Mouse (Mus musculus): ENCODE measurements at regions not wholly inside any gene's neighbourhood (a gene's known extent, or its start where the extent isn't known, plus 50 kb on each side); places are given as distances from the start of the nearest gene placed in this dataset.

DNA sequence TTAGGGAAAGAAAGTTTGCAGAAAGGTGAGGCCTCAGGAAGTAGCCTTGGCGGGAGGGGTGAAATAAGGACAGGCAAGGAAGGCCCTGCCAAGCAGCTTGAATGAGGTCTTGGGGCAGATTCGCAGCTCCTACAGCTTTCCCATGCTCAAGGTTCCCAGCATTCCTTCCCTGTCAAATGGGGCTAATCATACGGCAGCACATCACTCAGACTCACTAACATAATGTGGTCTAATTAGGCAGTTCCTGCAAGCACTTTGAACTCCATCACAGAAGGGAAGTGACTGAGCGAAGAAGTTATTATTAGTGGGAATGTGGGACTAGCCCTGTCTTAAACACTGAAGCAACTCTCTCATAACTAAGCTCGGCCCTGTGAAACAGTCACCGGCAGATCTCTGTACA lies 87.1 kb upstream of the Gm10260 start:
- no peak for DNase-seq (ENCODE audit: low spot score in 2 of 2)

DNA sequence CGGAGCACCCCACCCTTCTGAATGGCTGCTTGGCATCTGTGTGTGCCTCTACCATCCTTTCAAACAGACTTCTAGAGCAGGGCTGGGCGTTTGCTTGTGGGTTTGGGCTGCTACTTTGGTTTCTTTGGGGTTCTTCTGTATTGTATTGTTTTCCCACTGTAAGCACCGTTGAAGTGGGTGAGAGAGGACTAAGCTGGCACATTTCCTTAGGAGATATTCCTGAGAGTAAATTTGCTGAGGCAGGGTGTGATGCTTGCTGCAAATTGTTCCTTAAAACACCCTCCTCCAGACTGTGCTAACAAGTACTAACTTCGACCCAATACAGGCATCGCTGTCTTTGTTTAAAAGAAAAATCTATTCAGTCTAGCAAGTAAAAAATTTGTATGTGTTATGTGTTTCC lies 84.7 kb upstream of the Gm10260 start:
- no peak for DNase-seq (ENCODE audit: low spot score in 2 of 2)

DNA sequence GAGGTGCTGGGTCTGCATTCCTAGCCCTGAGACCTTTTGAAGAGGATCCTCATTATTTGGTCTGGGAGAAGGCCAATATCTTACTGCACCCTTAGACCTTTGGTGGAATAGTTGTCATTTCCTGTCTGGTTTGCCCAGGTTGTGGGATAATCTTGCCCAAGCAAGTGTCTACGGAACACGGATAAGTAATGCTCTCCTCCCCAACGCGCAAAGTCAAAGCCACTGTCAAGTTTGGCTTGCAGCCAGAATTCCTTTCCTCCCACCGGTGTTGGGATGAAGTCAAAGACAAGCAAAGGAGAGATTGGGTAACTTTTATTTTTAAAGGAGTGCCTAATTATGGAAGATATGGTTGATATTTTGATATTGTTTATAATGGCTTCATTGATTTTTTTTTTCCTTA lies 82.4 kb upstream of the Gm10260 start:
- DNase-seq (ENCODE audit: low spot score in 2 of 2) = no peak

DNA sequence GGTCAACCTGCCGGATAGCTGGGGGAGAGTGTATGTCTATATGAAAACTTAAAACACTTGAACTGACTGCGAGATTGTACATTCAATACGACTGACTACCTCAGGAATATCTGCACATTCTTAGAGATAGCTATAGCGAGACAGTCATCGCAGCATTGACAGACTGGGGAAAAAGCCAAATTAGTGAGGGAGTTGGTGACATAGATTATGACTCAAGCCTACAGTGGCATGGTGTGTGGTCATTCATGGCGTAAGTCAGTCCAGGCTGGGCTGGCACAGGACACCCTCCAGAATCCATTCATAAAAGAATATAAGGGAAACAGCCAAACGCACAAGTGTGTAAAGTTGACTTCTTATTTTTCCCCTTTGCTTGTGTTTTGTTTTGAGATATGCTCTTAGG lies 81.1 kb upstream of the Gm10260 start:
- DNase-seq (ENCODE audit: low spot score in 2 of 2) = no peak

DNA sequence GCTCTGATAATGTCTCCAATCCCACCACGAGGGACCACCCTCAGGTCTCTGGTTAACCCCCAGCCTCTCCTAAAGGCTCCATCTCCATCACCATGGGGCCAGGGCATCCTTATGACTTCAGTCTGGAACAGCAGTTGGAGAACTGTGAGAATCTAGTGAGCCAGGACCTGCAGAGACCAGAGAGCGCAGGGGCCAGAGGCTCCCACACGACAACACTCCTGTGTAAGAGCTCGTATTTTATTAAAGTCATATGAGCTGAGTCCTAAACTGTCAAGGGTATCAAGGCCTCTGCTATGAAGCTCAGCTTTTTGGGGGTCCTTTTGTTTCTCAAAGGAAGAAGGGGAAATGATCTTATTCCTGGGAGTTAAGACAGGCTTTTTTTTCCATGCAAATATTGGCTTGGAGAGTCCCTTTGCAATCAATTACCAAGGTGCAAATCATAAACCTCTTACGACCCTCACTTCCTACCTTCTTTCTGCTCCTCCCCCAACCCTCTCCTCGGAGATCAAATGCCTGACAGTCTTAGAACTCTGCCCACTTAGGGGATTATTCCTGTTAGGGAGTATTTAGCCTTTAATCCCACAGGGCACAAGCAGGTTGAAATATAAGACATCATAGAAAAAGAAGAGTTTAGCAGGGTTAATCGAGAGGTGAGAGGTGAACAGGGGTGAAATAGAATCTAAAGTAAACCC lies 79.3 kb upstream of the Gm10260 start:
- DNase-seq (ENCODE audit: low spot score in 2 of 2) = no peak

DNA sequence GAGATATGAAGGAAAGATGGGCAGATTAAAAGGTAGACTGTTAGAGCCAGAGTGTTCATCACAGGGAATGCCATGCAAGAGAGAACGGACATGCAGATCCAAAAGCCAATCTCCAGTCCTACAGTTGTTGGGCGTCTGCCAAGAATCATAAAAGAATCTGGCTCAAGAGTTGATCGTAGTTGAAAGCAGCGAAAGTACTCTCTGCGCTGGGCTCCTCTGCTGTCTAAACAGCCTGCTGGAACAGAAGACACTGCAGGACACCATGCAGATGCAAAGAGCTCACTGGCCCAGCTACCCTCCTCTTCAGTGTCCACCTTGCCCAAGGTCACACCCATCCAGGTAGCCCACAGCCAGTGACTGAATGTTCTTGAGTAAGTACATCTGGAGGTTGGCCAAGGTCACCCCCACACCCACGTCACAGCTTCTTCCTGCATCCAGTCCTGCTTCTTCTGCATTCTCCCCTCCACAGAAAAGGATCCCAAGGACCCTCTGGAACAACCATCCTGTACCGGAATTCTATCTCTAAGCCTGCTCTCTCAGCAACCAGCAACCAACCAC lies 77.1 kb upstream of the Gm10260 start:
- no peak for DNase-seq (ENCODE audit: low spot score in 2 of 2)

DNA sequence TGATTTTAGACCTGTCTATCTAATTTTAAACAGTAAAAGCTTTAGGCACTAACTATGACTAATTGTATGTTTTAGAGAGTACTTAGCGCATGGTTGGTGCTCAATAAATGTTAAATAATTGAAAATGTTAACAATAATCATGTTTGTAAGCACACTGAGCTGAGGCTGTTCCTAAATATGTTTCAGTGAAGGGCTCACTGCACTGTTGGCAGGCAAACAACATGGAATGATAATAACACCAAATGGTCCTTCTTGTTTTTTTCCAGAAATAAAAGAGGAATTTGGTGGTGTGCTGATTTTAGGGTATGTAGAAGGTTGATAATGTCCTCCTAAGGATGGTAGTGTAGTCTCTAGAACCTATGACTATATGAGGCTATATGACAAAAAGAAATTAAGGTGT lies 72.0 kb upstream of the Gm10260 start:
- no peak for DNase-seq (ENCODE audit: low spot score in 2 of 2)

DNA sequence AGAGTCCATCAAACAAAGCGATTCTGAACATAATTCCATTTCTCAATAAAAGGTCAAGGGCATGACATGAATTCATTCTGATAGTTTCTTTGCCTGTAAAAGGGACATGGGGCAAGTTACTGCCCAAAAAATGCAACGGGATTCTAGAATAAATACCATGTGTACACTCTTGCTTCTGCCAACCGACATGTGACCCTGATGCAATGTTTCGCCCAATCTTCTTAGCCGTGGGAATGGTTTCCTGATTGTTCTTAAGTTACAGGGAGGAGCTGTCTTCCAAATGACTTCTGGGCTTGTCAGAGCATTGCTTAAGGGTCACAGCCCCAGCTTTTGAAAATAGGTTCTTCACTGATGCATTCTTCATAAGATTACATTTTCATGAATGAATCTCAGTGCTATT lies 71.4 kb upstream of the Gm10260 start:
- DNase-seq (ENCODE audit: low spot score in 2 of 2) = no peak

DNA sequence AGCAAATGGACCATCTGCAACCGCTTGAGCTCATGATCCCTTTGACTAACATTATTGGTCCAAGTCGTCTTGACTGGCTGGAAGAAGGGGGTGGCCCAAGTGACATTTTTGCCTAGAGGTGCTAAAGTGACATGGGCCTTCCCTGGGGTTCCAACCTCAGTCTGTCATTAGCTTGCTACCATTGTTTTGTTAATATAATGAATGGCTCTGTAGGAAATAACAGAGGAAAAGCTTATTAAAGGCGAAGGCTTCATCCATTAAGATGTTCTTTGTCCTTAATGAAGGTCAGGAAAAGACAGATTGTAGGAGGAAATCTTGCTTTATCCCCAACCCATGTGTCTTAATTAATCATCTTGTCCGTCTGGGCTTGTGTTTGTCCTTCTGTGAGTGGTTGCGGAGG lies 69.1 kb upstream of the Gm10260 start:
- DNase-seq (ENCODE audit: low spot score in 2 of 2) = no peak

DNA sequence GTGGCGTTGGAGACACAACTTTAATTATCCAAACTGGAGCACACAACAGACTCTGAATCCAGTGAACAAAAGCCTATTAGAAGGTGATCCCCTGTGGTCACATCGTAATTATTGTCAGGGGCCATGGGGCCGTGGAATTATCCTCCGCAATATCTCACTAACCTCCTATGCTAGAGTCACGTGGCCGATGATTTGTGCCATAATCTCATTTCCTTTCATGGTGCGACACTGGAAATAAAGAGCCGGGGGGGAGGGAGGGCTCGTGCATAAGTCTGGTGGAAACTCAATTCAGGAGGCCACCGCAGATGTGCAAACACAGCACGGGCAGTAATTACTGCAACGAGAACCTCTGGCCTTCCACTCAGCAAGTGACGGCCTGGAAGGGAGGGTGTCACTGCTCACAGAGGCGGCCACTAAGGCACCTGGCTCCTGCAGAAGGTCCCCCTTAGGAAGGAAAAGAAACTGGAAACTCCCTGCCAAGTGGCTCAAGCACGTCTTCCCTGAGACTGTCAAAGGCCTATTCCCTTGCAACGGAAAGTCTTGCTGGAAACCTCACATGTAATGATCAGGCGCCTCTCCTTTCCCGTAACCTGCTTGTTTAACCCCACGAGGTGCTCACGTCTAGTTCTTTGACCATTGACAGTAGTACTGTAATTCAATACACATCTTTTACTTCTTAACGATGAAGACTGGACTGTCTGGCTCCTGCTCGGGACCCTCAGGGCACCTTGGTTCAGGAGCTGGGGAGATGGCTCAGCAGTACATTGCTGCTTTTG lies 65.6 kb upstream of the Gm10260 start:
- DNase-seq (ENCODE audit: low spot score in 2 of 2) = no peak

DNA sequence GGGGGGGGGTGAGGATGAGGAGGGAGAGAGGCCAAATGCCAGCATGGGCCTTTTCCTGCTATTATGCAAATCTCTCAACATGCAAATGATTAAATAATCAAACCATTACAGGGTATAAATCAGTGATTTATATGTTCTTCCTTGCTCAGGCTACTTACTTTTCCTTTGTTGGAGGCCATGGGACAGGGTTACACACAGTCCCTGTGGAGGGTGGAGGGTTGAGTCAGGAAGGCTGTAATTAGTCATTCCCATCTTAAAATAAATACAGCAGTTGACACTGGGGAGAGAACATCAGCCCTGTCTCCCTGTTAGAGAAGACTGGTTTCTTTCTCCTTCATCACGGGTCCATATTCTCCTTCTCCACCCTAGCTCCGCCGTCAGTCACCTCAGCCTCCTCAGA lies 64.9 kb upstream of the Gm10260 start:
- DNase-seq (ENCODE audit: low spot score in 2 of 2) = no peak

DNA sequence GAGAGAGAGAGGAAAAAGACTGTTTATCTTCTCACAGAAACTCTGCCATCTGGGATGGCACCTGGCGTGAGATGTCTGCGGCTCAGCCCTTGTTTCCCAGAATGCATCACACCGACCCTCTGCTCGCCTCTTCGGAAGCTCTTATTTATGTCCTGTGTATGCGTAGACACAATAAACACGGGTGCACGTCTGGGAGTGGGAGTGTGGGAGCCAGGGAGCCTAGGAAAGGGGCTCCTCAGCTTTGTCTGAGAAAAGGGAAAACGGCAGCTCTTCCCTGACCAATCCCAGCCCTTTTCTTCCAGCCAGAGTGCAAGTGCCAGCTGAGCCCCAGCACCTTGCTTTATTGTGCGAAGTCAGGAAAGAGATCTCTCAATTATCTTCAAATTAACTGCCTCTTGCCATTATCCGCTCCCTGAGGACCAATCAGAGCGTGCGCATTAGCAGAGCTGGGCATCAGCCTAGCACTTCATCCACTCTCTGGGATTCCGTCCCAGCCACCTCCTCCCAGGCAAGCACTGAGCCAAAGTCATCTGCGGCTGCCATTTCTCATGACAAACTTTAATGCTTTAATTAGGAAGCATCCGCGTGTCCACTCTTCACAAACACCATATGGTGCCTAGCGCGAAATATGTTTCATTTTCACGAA lies 63.8 kb upstream of the Gm10260 start:
- DNase-seq (ENCODE audit: low spot score in 2 of 2) = peak; percentile 17 to 47

DNA sequence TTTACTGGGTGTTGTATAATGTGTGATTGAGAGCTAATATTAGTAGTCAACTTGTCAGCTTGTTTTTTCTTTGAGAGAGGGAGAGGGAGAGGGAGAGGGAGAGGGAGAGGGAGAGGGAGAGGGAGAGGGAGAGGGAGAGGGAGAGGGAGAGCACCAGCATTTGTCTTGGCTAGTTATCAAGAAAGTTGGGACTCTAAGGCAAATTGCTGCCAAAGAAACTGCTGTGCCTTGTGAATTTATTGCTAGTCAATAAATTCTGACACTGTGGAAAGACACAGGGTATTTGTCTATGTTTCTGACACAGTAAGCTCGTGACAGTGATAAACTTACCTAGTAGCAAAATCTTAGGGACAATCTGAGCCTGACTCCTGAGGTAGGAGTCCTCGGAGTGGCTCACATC lies 61.2 kb upstream of the Gm10260 start:
- DNase-seq (ENCODE audit: low spot score in 2 of 2) = no peak

DNA sequence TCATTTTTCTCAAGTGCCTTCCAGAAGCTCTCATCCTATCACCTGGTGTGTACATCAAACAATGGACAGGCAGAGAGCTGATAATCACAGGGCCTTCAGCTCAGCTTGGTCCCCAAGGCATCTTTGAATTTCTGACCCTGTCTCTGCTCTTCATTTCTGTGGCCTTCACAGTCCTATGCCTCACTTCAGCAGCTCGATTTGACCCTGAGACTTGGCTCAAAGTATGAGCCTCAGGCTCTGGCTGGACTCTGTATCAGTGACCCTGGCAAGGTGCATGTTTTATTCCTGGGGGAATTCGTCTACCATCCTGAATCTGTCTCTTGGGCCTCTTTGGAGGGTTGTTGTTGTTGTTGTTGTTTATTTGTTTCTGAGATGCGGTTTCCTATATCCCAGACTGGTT lies 60.6 kb upstream of the Gm10260 start:
- DNase-seq (ENCODE audit: low spot score in 2 of 2) = no peak

DNA sequence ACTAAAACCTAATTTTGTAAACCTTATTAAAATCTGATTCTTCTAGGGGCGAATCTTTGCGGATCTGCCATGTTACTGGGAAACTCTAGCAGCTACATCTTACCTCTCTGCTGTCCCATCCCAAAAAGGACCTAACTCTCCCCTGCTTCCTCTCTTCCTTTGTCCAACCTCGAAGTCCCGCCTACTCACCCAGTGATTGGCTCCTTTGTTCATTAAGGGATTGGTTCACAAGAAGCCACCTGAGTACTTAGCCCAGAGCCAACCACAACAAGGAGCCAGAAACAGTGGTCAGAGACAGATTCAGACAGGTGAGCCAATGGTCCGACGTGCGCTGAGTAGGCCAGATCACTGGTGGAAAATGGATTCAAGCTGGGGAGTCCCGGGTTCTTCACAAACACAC lies 60.0 kb upstream of the Gm10260 start:
- DNase-seq (ENCODE audit: low spot score in 2 of 2) = no peak

DNA sequence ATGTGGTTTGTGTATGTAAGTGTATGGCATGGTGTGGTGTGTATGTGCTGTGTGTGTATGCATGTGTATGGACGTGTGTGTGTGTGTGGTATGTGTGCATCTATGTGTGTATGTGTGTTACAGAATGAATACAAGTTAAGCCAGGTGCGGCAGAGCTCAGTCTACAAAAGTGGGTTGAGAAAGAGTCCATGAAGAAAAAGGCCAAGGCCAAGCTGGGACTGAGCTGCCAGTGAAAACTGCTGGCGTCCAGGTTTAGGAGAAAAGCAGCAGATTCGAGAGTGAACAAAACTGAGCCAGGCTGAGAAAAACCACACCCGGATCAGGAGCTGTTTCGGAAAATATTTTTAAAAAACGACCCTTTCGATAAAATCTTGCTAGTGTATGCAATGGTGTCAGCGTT lies 58.6 kb upstream of the Gm10260 start:
- no peak for DNase-seq (ENCODE audit: low spot score in 2 of 2)

DNA sequence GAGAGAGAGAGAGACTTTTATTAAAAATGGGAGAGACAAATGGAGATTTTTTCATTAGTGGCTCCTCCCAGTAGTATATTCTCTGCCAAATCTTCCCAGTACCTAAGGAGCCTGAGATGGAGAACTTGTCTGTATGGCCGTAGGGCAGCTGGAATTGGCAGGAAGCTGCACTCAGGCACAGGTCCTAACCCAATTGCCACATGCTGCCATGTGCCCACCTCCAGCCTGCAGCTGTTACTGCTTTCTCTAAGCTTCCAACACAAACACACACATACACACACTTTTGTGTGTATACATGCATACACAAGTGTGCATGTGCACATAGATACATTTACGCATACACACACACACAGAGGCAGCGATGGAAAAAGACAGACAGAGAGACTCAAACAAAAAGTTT lies 56.5 kb upstream of the Gm10260 start:
- no peak for DNase-seq (ENCODE audit: low spot score in 2 of 2)

Data from left cerebral cortex, adult 8-10 months (tissue).